Mouse (Mus musculus) left cerebral cortex, postnatal 14 days (tissue): Measurements from ENCODE around the gene Lgals3bp. TPM values are rescaled to one million over a fixed set of nuclear protein-coding genes. Genes with fewer than 3 reads are reported as not detected.
A peak's percentile ranks its signal among the peaks of the same experiment; 100 is the strongest.
"Not testable (repeated sequence)": the region's sequence is repeated elsewhere in the genome, so short reads cannot be mapped to it uniquely, and the experiment has no call there.

Experiments
- DNase-seq, 2 experiments: peaks; one replicate each; pipeline ENCODE4 v3.0.0; 2021 to 2022; ENCODE audit warnings: low spot score in 2 of 2, mixed read lengths in 1 of 2
- intact Hi-C: fragments of 180-260 bp; cut with DNase I; formaldehyde crosslinking; loops from one replicate; pipeline ENCODE4 v1.15.1; 2025
- total RNA-seq, 2 experiments: library from RNA; stranded (reverse); gene quantifications; 2 replicates each; pipeline ENCODE4 v1.2.3; 2021

The Lgals3bp gene
- total RNA-seq, 2 experiments from 2014 or later = 12.3 to 14.1 TPM

DNA sequence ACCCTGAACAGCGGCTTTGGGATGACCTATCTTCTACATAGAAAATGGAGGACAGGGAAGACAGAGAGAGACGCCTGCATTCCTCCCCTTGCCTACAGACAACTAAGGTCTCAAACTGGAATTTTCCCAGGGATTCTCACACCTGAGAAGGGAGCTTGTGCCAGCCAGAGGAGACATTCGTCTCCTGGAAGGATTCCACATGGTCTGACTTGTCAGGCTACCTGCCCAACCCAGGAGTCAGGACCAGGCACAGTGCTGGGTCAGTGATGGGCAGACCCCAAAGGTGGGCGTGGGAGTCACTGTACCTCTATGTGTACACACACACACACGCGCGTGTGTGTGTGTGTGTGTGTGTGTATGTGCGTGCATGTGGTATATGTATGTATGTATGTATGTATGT is 3.4 kb upstream of the Lgals3bp start:
- intact Hi-C loops = no loop called here
- DNase-seq = no peak

DNA sequence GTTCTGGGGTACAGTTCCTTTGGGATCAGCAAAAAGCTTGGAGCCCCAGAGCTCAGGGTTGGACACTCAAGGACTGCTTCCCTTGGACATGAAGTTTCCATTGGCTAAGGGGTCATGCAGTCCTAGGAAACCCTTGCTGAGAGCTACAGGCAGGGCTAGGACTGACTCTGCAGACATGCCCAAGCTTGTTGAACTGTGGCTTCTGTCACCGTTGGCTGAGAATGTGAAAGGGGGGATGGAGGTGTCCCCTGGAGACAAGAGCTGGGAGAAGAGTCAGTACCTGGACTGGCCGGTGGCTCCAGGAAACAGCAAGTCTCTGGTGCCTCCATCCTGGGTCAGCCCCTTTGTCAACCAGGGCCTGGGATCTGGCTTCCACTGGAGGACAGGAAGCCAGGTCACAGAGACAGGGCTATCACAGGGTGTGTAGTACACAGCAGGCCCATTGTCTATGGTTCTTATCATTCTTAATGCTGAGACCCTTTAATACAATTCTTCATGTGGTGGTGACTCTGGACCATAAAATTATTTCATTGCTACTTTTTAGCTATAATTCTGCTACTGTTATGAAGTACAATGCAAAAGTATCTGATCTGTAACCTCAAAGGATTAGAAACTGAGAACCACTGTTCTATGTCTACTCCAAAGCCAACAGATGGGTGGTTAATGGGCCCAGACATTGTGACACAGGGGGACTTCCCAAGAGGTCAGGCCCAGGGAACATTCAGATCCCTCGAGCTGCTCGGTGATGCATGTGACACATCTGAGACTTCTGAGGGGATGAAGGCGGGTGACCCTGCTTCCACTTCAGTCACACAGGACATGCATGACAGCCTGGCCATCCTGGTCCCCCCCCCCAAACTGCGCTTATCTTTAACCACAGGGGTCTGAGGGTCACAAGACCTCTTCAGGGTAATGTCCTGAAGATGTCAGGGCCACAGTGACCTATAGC is 2.3 kb upstream of the Lgals3bp start:
- intact Hi-C loops = no loop called here
- no peak for DNase-seq

DNA sequence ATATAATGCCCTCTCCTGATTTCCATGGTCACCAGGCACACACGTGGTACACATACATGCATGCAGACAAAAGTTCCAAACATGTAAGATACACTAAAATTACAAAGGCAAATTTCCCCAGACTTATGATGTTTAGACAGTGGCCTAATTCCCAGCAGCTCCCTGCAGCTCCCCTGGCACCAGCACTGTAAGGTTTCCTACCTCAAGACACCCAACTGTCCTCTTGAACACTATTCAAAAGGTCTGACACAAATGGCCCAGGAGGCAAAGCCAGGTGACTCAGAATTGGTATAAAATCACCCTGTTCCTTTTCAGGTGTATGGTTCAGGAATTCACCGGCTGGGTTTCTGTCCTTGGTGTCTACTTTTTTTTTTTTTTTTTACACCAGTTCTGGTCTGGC is 1.3 kb upstream of the Lgals3bp start:
- no peak for DNase-seq
- intact Hi-C loops = no loop called here

DNA sequence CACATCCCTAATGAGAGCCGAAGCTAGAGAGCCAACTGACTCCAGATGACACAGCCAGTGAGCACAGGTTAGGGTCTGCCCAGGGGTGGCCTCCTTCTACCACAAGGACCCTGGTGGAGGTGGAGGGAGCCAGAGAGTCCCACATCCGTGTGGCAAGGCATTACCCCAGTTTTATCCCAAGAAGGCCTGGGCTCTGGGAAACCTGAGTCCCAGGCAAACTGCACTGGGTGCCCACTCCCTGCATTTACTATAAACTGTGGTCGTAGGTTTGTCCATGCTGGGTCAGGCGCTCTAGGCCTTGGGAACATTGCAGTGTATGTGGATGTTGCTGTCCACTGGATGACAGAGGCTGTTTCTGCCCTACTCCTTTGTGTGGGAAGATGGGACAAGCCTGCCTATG is 697 bp downstream of the Lgals3bp start:
- DNase-seq = no peak
- intact Hi-C loops = no loop called here

DNA sequence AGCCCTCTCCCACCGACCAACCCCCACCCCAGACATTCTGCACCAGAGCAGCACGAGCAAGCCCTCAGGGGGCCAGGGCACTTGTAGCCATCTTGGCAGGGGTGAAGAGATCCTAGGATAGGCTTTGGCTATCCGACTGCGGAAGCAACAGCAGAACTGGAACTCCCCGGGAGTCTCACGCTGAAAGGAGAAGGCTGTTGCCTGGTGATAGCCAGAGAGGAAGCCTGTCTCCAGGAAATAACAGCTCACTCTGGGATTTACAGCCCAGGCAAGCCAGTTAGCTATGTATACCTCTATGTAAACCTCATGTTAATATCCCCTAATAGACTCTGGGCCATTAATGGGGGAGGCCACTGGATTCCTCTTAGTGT is 1.3 kb downstream of the Lgals3bp start:
- no peak for DNase-seq
- intact Hi-C loops = no loop called here

DNA sequence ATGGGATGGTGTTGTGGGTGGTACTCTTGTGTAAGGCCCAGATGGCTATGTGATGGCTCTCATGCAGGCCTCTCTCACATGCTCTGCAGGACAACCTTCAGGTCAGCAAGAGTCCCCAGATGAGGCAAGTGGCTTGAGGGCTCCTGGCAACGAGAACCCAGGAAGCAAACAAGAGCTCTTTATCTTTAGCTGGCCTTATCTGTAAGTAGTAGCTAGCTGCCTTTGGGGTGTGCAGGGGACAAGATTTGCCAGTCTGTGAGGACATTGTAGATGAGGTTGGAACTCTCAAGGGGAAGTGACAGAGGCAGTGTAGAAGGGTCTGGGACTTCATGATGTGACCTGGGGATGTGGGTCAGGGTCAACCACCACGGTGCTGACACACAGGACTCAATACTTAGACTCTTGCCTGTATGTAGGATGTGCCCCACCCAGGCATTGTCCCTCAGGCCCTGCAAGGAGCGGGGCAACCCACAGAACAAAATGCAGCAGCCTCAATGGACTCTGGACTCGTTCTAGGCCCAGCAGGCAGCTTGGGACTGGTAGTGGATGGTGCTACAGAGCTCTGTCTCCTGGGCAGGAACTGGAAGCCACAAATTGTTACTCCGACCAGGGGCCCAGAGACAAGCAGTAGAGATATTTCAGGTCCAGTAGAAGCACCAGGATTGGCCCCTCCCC is 1.9 kb downstream of the Lgals3bp start:
- intact Hi-C loops = no loop called here
- no peak for DNase-seq

DNA sequence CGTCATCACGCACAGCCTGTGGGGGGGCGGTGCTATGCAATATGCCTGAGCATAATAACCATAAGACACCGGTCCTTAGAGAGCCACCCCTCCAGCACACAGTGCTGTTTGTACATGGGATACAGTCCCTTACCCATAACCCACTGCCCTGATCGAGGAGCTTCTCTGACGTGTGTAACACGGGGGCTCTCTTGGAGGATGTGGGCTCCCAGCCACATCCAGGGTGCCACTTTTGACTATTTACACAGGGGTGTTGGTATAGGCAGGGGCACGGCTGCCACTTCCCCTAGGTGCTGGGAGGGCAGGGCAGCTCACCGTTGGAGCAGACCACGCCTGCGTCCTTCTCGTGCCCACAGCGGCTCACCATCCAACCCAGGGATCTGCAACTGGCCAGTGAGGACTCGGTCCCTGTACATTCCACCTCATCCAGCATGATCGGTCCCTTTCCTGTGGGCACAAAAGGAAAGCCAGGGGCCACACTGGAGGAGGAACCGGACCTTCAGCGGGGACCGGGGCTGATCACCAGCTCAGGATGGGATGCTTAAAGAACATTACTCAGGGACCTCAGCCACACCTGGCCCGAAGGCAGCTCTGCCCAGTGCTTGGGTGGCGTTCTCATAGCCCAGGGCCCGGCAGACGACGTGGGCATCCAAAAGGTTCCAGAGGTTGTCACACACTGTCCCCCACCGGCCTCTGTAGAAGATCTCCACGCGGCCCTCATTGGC is 3.9 kb downstream of the Lgals3bp start:
- intact Hi-C loops = no loop called here
- DNase-seq = no peak

DNA sequence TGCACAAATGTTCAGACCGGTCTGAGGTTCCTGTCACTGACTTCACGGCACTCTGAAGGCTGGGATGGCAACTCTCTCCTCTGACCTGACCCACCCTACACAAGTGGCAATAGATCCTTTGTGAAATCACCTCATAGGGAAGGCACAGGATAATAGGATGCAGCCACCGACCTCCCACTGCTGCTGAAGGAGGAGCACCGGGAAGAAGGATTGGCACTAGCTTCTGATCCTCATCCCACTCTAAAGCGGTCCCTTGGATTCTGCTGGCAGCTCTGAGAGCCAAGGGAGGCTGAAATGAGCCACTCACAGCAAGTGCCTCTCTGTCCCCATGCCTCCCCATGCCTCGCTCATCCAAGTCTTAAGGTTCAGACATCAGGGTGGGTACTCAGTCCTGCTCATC is 7.4 kb downstream of the Lgals3bp start:
- DNase-seq = no peak
- intact Hi-C loops = no loop called here

DNA sequence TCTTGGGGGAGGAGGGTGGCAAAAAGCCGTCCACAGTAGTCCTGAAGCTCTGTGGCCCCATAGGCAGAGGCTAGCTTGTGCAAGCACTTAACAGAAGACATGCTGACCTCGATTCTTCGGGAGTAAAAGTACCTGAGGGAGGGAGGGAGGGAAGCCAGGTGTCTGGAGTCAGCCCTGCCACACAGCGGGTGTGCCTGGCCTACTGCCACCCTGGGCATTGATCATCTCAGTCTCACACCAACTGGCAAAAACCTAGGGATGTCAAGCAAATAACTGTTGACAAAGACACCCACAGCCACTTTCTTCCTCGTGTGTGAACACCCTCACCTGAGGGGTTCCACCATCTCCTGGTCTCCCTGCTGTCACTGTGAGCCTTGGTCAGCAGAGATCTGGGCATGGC is 7.9 kb downstream of the Lgals3bp start:
- intact Hi-C loops = no loop called here
- no peak for DNase-seq

DNA sequence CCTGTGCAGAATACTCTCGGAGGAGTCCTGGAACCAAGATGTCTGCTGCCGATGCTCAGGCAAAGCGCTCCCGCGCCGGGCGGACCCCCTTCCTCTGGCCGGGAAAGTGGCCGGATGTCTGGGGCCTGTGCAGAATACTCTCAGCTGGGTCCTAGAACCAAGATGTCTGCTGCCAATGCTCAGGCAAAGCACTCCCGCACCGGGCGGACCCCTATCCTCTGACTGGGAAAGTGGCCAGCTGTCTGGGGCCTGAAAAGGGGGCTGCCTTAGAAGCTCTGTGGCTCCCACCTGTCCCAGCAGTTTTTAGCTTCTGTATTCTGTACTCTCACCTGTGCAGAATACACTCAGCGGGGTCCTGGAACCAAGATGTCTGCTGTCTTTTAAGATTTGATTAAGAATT is 14.1 kb downstream of the Lgals3bp start:
- DNase-seq = not testable (repeated sequence)

DNA sequence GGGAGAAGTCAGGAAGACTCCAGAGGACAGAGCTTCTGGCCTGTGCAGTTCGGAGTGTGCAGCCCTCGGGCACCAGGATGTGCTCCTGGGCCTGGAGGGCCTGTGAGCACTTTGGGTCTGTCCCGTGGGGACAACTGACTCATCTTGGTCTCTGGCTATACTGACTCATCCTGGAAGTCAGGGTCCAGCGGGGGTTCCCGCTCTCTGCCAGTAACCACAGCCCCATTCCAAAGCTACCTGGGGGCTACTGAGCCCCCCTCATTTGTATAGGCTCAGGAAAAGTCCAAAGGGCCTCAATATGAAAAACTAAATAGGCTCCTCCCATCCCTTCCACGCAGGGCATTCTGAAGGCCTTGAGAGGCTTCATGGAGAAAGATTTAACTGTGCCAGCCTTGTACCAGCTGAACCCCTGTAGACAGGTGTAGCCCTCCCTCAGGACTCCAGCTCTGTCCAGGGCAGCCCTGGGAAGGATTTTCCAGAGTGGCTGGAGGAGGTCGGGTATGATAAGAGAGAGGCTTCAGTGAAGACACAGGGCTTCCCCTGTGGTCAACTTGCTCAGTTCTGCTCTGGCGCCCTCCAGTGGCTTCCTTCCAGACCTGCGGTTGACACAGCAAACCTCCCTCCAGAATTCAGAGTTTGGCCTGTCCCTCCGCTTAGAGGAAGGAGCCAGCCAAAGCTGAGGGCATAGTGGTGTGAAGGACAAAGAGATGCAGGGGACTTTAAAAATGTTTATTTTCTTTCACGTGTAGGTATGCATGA is 22.5 kb downstream of the Lgals3bp start:
- DNase-seq = peak; percentile 80 to 85
- intact Hi-C loops = loop anchor here (2.0 kb wide), 1 partner anchor 61 kb away; no protein-coding TSS in a partner anchor

More for the DNA sequence above, 14.1 kb downstream of the Lgals3bp start:
- intact Hi-C loops = not testable (repeated sequence)

DNA sequence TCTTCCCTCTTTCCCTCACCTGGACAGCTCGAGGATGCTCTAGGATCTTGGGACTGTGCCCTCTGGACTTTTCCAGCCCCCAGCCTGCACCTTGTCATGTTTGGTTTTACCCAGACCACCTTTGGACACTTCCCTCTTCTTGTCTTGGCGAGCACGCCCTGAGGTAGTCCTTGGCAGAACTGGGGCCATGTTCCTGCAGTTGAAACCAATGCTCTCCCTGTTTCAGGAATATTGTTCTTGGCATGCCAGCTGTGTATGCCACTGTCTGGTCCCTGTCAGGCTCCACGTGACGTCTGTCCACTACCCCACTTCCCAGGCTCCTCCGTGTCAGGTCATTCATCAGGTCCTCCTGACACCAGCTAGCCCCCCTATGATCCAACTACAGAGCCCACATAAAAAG is 23.2 kb downstream of the Lgals3bp start:
- DNase-seq = no peak
- intact Hi-C loops = loop anchor here (2.0 kb wide), 1 partner anchor 60 kb away; no protein-coding TSS in a partner anchor

DNA sequence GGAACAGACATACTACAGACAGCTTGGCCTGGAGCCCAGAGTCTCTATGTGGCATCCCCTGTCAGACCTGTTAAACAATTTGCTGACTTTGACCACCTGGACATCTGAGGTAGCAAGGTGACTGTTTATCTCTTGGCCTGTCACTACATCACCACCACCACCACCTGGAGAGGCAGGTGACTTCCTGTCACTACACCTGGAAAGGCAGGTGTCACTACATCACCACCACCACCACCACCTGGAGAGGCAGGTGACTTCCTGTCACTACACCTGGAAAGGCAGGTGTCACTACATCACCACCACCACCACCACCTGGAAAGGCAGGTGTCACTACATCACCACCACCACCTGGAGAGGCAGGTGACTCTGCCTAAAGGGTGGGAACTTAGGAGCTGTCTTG is 25.6 kb downstream of the Lgals3bp start:
- intact Hi-C loops, DNase-seq: not testable (repeated sequence)

DNA sequence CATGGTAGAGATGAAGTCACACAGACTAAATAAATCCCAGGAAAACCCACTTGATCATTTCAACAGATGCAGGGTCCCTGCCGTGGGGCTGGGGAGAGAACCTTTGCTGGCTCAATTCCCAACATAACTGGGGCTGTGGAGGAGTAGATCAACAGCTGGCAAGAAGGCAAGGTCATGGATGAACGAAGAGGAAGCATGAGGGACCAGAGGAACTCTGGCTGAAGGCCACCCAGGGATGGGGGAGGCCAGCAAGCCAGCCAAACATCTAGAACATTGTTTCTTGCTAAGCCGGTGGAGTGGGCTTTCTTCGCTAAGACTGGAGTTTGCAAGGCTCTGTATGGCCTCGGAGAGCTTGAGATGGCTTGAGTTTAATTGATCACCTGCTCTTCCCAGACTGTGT is 26.0 kb downstream of the Lgals3bp start:
- intact Hi-C loops = no loop called here
- no peak for DNase-seq

DNA sequence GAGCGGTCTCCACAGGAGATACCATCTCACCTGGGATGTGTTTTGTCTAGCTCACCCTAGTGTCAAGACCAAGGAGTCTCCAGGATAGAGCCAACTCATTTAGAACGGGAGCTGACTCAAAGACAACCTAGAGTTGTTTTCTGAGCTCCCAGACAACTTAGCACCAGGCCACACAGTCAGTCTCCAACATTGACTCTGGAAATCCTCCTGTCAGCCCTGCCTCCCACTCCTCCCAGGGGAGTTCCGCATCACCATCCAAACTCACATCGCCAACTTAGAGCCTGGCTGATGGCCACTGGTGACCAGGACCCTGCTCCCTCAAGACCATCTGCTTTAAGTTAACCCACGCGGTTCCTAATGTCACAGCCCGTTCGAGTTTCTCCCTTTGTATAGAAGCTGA is 26.4 kb downstream of the Lgals3bp start:
- intact Hi-C loops = no loop called here
- DNase-seq = no peak

DNA sequence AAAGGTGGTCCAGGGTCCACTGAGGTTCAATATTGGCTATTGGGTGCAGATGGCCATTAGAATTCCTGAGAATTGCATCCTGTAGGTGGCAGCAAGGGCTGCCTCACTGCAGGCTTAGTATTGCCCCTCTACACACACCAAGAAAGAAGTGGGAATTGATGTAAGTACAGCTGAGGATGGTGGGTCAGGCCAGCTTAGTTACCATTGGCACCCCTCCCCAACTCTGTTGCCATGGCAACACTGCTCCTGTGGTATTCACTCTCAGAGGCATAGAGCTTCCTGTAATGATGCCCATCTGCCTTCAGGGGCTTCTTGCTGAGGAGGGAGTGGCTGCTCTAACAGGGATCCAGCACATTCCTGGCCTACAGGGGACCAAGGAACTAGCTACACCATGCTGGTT is 26.9 kb downstream of the Lgals3bp start:
- DNase-seq = no peak
- intact Hi-C loops = no loop called here

DNA sequence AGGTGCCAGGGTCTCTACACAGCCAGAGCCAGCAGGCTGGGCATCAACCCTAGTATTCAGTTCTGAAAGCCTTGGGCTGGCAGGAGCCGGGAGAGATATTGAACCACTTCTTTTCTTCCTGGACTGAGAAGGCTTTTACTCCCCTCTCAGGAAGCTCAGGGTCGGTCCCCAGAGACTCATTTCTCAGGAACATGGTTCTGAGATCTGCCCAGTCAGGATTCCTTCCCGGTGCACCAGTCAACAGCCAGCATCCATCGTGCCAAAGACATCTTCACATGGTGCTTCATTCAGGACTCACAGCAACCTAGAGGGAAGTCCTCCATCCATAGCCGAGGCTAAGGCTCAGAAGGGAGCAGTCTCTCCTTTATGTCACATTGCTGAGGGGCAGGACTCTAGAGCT is 27.4 kb downstream of the Lgals3bp start:
- no peak for DNase-seq
- intact Hi-C loops = no loop called here

DNA sequence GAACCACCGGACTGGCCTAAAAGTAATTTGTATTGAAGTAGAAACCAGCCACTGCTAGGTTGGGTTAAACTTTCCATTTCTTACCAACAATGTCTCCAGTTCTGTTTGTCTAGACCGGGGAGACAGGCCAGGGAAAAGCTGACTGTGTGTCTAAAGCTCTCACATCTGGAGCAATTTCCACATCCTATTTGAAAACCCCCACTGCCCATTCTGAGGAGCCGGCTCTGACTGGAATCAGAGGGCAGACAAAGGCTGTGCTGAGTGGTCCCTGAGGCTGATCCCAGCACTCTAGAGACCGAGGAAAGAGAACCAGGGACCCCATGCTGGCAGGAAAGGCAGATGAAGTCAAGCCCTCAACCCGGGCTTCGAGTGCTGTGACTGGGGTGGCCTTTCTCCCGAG is 29.3 kb downstream of the Lgals3bp start:
- intact Hi-C loops = no loop called here
- DNase-seq = no peak

DNA sequence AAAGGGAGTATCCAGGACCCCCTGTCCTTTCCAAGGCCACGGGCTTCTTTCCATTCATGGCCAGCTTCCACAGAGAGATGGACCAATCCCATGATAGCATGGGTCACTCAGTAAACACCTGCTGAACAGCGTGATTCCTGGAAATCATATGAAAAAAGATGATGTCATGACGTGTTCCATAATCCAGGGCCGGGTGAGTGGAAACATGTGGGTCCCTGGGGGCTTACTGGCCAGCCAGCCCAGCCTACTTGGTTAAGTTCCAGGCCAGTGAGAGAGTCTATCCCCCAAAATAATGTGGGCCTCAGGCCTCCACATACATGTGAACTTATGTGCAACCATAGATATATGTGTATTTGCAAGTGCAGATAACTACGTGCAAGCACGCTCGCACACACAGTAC is 30.0 kb downstream of the Lgals3bp start:
- no peak for DNase-seq
- intact Hi-C loops = no loop called here
